Mouse (Mus musculus) v-Abl transformed pro-B cells (cell line): ENCODE data around the gene Rp9.

ENCODE experiments used
- in situ Hi-C, 2 experiments: fragments of 400-800 bp; cut with MboI; formaldehyde crosslinking; loops; one replicate each; pipeline ENCODE4 v1.15.1; 2025; ENCODE audit not compliant: unreplicated experiment in 2 of 2

The Rp9 gene

DNA sequence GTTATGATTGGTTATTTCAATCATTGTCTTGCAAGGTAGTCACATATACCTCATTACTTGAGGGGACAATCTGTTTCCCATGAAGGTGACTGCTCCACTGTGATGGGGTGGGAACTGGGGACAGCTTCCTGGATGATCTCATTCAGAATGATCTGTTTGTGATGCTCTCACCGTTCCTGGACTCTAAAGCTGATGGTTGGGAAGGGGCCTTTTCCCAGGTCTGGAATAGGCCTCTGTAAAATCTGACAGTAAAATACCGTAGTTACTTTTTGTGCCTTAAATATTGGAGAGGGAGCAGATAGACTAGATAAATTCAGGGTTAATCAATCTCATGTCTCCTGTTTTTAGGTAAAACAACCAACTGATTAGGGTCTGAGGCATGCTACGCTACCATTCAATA lies at the start of gene Rp9:
TSS of gene Rp9 (minus strand) at position 101 of the 400 bp plus-strand sequence.
- in situ Hi-C loops: loop anchor here (5.0 to 25.0 kb wide), 3 partner anchors 55 to 1832 kb away; partner anchors contain the start of genes 9530077C05Rik (in 2 of the 2), Fbxl12 (in 2 of the 2) and Ubl5 (in 2 of the 2)

DNA sequence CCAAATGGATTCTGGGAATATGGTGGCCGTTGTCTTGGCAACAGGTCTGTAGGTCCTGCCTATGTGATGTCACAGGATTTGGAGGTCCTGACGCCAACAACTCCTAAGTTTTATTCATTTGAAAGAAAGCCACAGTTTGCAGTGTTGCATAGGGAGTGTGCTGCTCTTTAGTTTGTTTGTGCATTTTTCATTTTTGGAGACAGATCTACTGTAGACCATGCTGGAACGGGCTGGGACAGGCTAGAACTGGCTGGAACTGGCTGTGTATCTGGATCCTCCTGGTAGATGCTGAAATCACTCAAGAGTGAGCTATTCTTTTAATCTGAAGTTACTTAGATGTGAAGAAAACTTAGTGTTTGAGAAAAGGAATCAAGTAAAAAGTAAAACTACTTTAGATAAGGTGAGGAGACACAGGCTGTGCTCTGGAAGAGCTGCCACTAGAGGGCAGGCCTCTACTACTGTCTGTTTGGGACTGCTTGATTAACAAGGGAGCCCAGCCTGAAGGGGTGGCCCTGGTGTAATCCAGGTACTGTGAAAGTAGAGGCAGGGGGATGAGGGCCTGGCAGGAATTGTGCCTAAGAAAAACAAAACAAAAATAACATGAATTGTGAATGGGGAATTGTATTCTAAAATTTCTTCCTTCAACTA lies 49.0 kb upstream of the Rp9 start:
- in situ Hi-C loops: no loop called here

GRCm38 (mm10) chr9:22515076-22515475 lies 45.5 kb upstream of the Rp9 start:
- in situ Hi-C loops: no loop called here

GRCm38 (mm10) chr9:22505574-22505973 lies 36.0 kb upstream of the Rp9 start:
- in situ Hi-C loops: no loop called here

DNA sequence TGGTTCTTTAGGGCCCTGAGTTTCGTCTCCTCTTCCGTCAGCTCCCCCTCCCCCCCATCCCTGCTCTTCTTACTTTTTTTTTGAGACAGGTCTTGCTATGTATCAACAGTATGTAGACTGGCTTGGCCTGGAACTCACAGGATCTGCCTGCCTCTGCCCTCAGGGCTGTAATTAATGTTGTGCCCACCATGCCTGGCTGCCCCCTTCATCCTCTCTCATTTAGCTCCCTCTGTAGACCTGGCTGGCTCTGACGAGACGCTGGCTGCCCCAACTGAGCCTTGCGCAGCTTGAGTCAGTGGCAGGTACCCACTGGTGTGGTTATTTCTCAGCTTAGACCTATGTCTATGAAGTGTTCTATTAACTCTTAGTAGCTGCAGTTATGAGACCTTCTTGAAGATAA lies 34.0 kb upstream of the Rp9 start:
- in situ Hi-C loops: no loop called here

- in situ Hi-C loops: no loop called here
These were observed 33.4 kb upstream of the Rp9 start for GRCm38 (mm10) chr9:22502972-22503371.

DNA sequence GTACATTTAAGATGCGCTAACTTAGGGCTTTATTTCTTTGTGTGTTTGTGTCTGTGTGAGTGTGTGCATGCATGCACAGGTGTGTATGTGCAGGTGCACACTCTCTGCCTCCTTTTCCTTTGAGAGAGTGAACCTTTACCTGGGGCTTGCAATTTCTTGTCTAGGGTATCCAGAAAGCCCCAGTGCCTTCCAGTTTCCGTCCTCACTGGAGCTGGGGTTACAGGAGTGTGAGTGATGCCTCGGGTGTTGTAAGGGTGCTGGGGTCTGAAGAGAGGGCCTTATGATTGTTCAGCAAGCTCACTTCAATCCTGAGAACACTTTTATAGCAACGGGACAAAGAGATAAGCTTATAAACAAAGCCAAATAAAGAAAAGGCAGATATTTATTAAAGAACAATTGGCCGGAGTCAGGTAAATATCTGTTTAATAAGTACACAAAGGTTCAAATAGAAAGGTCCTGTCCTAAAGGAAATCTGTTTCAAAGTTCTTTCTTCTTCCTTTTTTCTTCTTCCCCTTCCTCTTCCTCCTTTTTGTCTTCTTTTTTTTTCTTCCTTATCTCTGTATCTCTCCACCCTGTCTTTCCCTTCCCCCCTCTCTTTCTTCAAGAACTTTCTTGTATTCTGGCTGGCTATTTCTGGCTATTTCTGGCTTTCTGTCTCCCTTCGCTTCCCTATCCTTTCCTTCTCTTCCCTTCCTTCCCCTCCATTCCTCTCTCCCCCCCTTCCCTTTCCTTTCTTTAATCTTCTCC lies 27.7 kb upstream of the Rp9 start:
- in situ Hi-C loops: no loop called here

DNA sequence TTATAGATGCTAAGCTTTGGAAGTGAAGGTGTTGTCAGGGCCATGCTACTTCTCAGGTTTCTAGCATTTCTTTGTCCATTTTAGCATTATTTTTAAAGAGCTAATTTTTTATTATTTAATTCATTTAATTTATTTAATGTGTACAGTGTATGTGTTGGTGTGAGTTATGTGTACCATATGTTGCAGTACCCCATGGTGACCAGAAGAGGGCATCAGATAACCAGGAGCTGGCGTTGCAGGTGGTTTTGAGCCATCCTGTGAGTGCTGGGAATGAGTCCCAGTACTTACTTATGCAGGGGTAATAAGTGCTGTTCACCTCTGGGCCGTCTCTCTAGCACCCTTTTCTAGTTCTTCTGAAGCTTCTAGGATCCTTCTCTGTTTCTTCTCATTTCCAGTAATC lies 25.6 kb upstream of the Rp9 start:
- in situ Hi-C loops: no loop called here

DNA sequence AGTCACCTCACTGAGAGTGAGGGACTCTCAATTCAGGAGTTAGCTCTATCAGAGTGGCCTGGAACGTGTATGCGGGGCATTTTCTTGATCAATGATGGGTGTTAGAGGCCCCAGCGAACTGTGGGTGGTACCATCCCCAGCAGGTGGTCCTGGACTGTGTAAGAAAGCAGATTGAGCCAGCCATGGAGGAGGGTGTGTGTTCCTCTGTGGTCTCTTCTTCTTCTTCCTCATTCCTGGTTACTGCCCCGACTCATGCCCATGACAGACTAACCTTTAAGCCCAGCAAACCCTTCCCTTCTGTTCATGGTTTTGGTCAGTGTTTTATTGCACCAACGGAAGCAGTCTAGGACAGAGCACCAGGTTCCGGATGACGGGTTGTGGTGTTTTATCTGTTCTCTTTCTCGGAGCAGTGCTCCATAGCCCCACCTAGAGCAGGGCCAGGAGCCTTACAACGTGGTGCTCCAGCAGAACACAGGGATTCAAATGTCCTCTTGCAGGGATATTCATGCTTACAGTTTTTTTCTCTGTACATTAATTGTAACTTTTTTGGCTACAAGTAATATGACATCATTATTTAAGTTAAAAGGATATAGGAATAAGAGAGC lies 24.8 kb upstream of the Rp9 start:
- in situ Hi-C loops: no loop called here

DNA sequence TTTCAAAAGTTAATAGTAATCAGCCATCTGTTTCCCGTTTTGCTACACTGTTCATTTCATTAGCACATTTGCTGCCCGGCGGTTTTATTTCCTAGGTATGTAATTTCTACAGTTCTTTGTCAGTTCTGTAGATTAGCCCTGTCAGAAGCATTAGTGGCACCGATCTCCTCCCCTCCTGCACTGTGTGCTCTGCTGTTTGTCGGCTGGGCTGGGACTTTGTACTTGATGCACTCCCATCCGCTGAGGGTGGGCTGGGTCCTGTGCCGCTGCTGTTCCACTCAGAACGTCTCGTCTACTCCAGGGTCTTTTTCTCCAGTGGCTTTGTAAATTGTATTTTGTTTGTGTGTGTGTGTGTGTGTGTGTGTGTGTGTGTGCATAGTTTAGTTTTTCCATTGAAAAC lies 19.4 kb upstream of the Rp9 start:
- in situ Hi-C loops: no loop called here

GRCm38 (mm10) chr9:22486211-22486610 lies 16.7 kb upstream of the Rp9 start:
- in situ Hi-C loops: no loop called here

DNA sequence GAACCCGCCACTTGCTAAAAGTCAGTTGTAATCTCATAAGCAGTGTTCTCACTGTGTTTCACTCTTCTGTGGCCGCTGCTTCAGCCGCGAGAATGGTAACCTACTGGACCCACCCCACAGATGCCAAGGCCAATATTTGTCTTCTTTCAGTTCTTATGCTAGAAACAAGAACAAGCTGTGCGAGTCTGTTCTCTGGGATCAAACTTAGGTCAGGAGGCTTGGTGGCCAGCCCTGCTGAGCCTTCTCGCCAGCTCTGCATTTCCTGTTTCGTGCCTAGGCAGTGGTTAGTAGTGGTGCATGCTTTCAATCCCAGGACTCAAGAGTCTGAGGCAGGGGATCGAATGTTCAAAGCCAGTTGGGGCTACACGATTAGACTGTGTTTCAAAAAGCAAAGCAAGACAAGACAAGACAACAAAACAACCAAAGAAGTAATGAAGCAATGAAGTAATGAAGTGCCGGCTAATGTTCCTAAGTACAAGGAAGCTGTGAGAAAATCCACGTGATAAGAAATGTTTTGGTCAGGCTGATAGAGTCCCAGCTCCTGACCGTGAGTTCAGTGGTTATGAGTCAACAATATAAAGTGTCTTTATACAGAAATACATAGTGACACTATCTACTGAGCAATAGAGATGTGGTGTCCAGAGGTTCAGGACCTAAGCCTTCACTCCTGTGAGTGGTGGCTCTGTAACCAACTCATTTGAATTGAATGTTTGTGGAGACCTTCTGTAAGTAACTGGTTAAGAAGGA lies 15.2 kb upstream of the Rp9 start:
- in situ Hi-C loops: no loop called here

- in situ Hi-C loops: no loop called here
These were observed 14.5 kb upstream of the Rp9 start for GRCm38 (mm10) chr9:22483866-22484561.

- in situ Hi-C loops: no loop called here
These were observed 9.4 kb upstream of the Rp9 start for GRCm38 (mm10) chr9:22478946-22479345.

DNA sequence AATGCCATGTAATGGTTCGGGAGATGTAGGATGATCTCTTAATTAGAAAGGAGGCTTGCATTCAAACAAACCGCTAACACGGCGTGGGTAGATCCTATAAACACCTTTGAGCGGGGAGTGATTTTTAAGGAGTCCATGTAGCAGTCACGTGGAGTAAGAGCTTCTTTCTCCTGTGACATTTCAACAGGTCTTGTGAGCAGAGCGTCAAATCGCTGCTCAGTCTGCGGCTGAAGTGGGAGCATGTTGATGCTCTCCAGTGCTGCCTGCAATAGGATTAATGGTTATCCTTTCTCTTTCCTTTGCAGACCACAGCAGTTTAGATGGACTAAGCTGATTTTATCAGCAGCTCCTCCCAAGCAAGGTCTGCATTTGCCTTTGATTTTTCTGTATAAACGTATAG lies 6.7 kb upstream of the Rp9 start:
- in situ Hi-C loops: no loop called here

DNA sequence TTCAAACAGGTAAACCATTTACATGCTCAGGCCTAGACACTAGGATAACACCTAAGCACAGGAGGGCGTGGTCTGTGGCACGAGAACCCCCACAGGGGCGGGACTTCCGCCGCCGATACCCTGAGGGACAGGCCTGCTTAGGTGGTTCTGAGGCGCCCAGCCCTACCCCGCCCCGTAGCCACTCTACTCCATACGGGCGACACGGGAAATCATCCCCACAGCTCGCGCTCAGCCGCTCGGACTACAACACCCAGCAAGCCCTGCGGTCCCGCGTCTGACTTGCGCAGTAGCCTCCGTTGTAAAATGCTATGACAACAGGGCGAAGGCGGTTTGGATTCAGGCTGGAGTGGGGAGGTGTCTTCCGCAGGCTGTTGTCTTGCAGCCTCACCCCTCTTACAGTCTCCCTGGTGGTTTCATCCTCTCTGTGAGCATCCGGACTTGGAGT lies 5.9 kb upstream of the Rp9 start, which contains the start of gene Bbs9:
TSS of gene Bbs9 (plus strand) at position 292 of the 445 bp plus-strand sequence.
- in situ Hi-C loops: no loop called here

DNA sequence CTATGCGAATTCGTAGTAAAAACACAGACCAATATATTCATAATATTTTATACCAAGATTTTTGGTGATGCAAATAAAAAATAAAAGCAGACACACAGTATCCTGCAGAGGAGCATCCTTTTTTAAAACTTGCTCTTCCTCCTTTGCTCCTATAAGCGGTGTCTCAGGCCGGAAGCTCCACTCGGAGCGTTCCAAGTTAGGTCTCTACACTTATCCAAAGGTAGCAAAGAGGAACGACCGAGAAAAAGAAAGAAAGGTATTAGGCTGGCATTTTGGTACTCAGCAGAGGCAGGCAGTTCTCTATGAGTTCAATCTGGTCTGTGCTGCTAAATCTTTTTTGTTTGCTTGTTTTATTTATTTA lies 664 bp downstream of the Rp9 start:
- in situ Hi-C loops: loop anchor here (5.0 to 25.0 kb wide), 3 partner anchors 54 to 1832 kb away; partner anchors contain the start of genes 9530077C05Rik (in 2 of the 2), Fbxl12 (in 2 of the 2) and Ubl5 (in 2 of the 2)

DNA sequence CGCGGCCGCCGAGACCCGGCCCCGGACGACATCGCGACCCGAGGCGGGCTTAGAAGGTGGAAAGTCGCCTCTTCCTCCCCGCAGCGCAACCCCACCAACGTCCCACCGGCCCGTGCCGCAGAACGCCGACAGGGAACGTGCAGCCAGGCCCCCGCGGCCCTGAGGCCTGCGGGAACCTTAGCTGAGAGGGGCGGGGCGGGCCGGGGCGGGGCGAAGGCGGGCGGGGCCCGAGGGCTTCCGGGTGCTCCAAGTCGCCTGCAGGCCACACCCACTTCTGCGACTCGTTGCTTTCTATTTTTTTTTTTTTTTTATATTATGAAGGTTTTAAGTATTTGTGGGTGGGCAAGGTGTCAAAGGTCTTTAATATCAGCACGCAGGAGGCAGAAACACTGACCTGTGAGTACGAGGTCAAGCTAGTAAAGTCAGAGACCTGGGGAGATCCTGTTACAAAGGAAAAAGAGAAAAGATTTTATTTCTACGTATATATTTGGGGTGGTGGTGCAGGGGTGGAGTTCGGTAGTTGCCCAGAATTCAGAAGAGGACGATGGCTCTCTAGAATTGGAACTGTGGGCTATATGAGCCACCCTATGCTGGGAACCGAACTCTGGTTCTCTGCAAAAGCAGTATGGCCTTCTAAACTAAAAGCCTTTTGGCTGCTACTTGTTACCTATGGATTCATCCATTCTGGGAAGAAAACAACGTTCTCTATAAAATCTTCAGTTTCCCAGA lies 1.2 kb downstream of the Rp9 start:
- in situ Hi-C loops: loop anchor here (5.0 to 25.0 kb wide), 3 partner anchors 54 to 1831 kb away; partner anchors contain the start of genes 9530077C05Rik (in 2 of the 2), Fbxl12 (in 2 of the 2) and Ubl5 (in 2 of the 2)
